Mouse (Mus musculus): Measurements from ENCODE around the gene Sdhaf2. TPM values are rescaled to one million over a fixed set of nuclear protein-coding genes. Genes with fewer than 3 reads are reported as not detected.
"Not testable (repeated sequence)": the region's sequence is repeated elsewhere in the genome, so short reads cannot be mapped to it uniquely, and the experiment has no call there.

Sdhaf2 gene
- total RNA-seq (2021), result 10 to 100 TPM; 52.6 to 53.3 TPM
- long read RNA-seq, transcript Sdhaf2-201 (4 exons, 2,981 nt), result major isoform, 40 of 62 reads
- long read RNA-seq, transcript Sdhaf2-203 (4 exons, 997 nt), result minor isoform, 9 of 62 reads
- long read RNA-seq, partial matches to known transcripts, result 2 of 62 reads
- long read RNA-seq, other reads (novel, unspliced or antisense), result 10 of 62 reads

GRCm38 (mm10) chr19:10525910-10526309, at the start of gene Sdhaf2:
Gene Sdhaf2 (minus strand): TSS chr19:10526142.
- peak; percentile 41 to 47 for DNase-seq (ENCODE audit: low spot score in 2 of 2)

- no peak for DNase-seq (ENCODE audit: low spot score in 2 of 2)
Observed at GRCm38 (mm10) chr19:10569627-10570026, 43.7 kb upstream of the Sdhaf2 start.

GRCm38 (mm10) chr19:10565217-10565616, 39.3 kb upstream of the Sdhaf2 start:
- DNase-seq (ENCODE audit: low spot score in 2 of 2), result no peak

- DNase-seq (ENCODE audit: low spot score in 2 of 2), result no peak
Observed at GRCm38 (mm10) chr19:10564278-10564677, 38.3 kb upstream of the Sdhaf2 start.

- DNase-seq (ENCODE audit: low spot score in 2 of 2), result no peak
Observed at GRCm38 (mm10) chr19:10562351-10562750, 36.4 kb upstream of the Sdhaf2 start.

- DNase-seq (ENCODE audit: low spot score in 2 of 2), result no peak
Observed at GRCm38 (mm10) chr19:10561558-10562314, 35.8 kb upstream of the Sdhaf2 start.

GRCm38 (mm10) chr19:10560108-10560507, 34.2 kb upstream of the Sdhaf2 start:
- DNase-seq (ENCODE audit: low spot score in 2 of 2), result no peak

GRCm38 (mm10) chr19:10557837-10558375, 32.0 kb upstream of the Sdhaf2 start:
- not testable (repeated sequence) for DNase-seq (ENCODE audit: low spot score in 2 of 2)

- DNase-seq (ENCODE audit: low spot score in 2 of 2), result no peak
Observed at GRCm38 (mm10) chr19:10557430-10557829, 31.5 kb upstream of the Sdhaf2 start.

- no peak for DNase-seq (ENCODE audit: low spot score in 2 of 2)
Observed at GRCm38 (mm10) chr19:10557001-10557400, 31.1 kb upstream of the Sdhaf2 start.

- DNase-seq (ENCODE audit: low spot score in 2 of 2), result peak; percentile 76 to 84
Observed at GRCm38 (mm10) chr19:10555624-10556510, 29.9 kb upstream of the Sdhaf2 start, which contains the start of gene Tmem216. Gene Tmem216 (minus strand): TSS chr19:10556238.

- no peak for DNase-seq (ENCODE audit: low spot score in 2 of 2)
Observed at GRCm38 (mm10) chr19:10539454-10539853, 13.5 kb upstream of the Sdhaf2 start.

GRCm38 (mm10) chr19:10530082-10530481, 4.1 kb upstream of the Sdhaf2 start:
- DNase-seq (ENCODE audit: low spot score in 2 of 2), result no peak

GRCm38 (mm10) chr19:10525106-10525901, 638 bp downstream of the Sdhaf2 start, which contains the start of gene Cpsf7:
Gene Cpsf7 (plus strand): TSS chr19:10525266.
- peak; percentile 83 to 87 for DNase-seq (ENCODE audit: low spot score in 2 of 2)

GRCm38 (mm10) chr19:10524784-10525105, 1.2 kb downstream of the Sdhaf2 start:
- DNase-seq (ENCODE audit: low spot score in 2 of 2), result no peak

- no peak for DNase-seq (ENCODE audit: low spot score in 2 of 2)
Observed at GRCm38 (mm10) chr19:10523483-10524080, 2.4 kb downstream of the Sdhaf2 start.

GRCm38 (mm10) chr19:10521926-10522325, 4.0 kb downstream of the Sdhaf2 start:
- DNase-seq (ENCODE audit: low spot score in 2 of 2), result no peak

GRCm38 (mm10) chr19:10520355-10520754, 5.6 kb downstream of the Sdhaf2 start:
- DNase-seq (ENCODE audit: low spot score in 2 of 2), result no peak

GRCm38 (mm10) chr19:10510759-10511330, 15.1 kb downstream of the Sdhaf2 start:
- no peak for DNase-seq (ENCODE audit: low spot score in 2 of 2)

GRCm38 (mm10) chr19:10502571-10502970, 23.4 kb downstream of the Sdhaf2 start:
- DNase-seq (ENCODE audit: low spot score in 2 of 2), result peak; percentile 40 to 44
